Mouse (Mus musculus): ENCODE data around the gene Sh2b2. TPM values are rescaled to one million over a fixed set of nuclear protein-coding genes. Genes with fewer than 3 reads are reported as not detected.
A peak's percentile ranks its signal among the peaks of the same experiment; 100 is the strongest.

Gene Sh2b2
- polyA plus RNA-seq, 1 experiment from 2014 or later: 14.4 TPM

DNA sequence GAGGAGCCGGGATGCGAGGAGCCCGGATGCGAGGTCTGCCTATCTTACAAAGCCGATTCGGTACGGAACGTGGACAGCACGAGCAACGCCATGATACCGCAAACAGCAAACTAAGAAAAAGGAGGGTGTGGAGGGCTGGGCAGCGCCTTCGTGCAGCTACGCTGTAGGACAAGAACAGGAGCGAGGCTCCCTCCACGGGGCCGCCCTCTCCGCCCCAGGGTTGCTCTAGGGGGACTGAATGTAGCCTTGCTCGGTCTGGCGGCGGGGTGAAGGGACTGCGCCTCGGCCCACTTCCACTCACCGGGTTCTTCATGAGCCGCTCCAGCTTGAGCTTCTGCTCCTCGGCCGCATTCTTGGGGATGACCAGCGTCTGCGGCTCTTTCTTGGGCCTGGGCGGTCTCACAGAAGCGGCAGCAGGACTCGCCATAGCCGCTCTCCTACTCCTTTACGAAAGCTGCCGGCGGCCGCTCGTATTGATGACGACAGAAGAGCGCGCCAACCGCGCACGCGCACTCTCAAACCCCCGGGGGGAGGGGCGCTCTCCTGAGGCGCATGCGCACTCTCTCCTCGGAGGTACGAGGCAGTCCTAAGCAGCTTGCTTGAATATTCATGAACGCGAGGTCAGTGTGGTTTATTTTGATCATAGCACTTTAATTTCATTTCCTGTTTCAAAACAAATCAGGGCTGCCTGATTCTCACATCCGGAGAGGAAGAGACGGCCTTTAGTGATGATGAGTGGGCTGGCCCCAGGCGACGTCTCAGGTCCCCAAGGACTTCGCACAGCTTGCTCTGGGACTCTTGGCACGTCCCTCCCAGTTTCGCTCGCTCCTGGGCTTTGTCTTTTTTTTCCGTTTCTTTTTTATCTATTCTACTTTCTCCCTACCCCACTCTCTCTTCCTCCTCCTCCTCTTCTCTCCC lies 47.6 kb downstream of the Sh2b2 start, which contains the start of gene Prkrip1:
Gene Prkrip1, minus strand, starts transcription at position 490 of the 918 bp plus-strand sequence.
- H3K4me3 ChIP-seq: peak within 1 kb of the TSS; percentile 94
- peak within 1 kb of the TSS; percentile 91 for H3K27ac ChIP-seq
- peak; percentile 99 for DNase-seq (ENCODE audit: low spot score)
- H3K36me3 ChIP-seq: peaks cover 42% of the 10 kb centered on the region
- H3K27me3 ChIP-seq (ENCODE audit: low read depth, poor library complexity, severe bottlenecking): no peaks in the 10 kb centered on the region
- WGBS: under 1% methylated on average over 62 of the region's 62 CpGs
- peaks cover 20% of the 10 kb centered on the region for H3K4me1 ChIP-seq
- H3K9me3 ChIP-seq (replicated peaks): no peaks in the 10 kb centered on the region

- no peak overlapping the region for H3K4me3 ChIP-seq
- H3K27me3 ChIP-seq (ENCODE audit: low read depth, poor library complexity, severe bottlenecking): no peaks in the 10 kb centered on the region
- DNase-seq (ENCODE audit: low spot score): no peak
- H3K9me3 ChIP-seq (replicated peaks): no peaks in the 10 kb centered on the region
- no peaks in the 10 kb centered on the region for H3K4me1 ChIP-seq
- H3K27ac ChIP-seq: no peak overlapping the region
- 89% methylated on average over 7 of the region's 7 CpGs for WGBS
- peaks cover 97% of the 10 kb centered on the region for H3K36me3 ChIP-seq
Measured at GRCm38 (mm10) chr5:136191870-136192269, 54.5 kb downstream of the Sh2b2 start.

DNA sequence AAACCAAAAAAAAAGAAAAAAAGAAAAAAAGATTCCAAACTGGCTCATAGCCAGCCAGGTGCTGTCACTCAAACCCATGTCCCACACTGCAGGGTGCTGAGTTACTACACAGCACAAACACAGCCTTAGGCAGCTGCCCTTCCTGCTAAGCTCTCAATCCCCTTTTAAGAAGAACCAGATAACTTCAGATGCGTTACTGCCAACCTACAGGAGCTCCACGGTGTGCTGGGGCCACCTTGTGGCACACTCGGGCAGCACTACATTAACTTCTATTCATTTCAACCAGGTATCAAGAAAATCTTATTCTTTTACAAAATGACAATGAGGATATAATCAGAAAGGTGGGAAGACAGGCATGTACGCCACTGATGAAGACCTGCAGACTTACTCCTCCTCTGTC lies 59.6 kb downstream of the Sh2b2 start:
- no peaks in the 10 kb centered on the region for H3K4me1 ChIP-seq
- DNase-seq (ENCODE audit: low spot score): peak; percentile 46
- H3K27me3 ChIP-seq (ENCODE audit: low read depth, poor library complexity, severe bottlenecking): no peaks in the 10 kb centered on the region
- no peaks in the 10 kb centered on the region for H3K9me3 ChIP-seq (replicated peaks)
- no peak overlapping the region for H3K27ac ChIP-seq
- no peak overlapping the region for H3K4me3 ChIP-seq
- WGBS: 57% methylated on average over 4 of the region's 4 CpGs
- H3K36me3 ChIP-seq: peaks cover 97% of the 10 kb centered on the region

DNA sequence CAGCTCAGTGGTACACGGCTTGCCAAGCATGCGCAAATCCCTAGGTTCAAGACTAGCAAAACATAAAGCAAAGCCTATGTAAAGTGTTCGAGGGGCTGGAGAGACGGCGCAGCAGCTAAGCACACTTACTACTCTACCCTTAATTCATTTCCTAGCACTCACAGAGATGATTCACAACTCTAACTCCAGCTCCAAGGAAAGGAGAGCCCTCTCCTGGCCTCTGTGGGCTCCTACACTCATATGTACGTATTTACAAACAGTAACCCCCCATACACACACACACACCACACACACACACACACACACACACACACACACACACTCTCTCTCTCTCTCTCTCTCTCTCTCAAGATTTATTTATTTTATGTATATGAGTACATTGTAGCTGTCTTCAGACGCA lies 62.6 kb downstream of the Sh2b2 start:
- 94% methylated on average over 7 of the region's 7 CpGs for WGBS
- H3K9me3 ChIP-seq (replicated peaks): no peaks in the 10 kb centered on the region
- H3K4me3 ChIP-seq: no peak overlapping the region
- H3K36me3 ChIP-seq: peaks cover 97% of the 10 kb centered on the region
- no peak for DNase-seq (ENCODE audit: low spot score)
- H3K27ac ChIP-seq: no peak overlapping the region
- no peaks in the 10 kb centered on the region for H3K27me3 ChIP-seq (ENCODE audit: low read depth, poor library complexity, severe bottlenecking)
- no peaks in the 10 kb centered on the region for H3K4me1 ChIP-seq

- no peaks in the 10 kb centered on the region for H3K4me1 ChIP-seq
- H3K36me3 ChIP-seq: peaks cover 97% of the 10 kb centered on the region
- H3K4me3 ChIP-seq: no peak overlapping the region
- DNase-seq (ENCODE audit: low spot score): no peak
- H3K9me3 ChIP-seq (replicated peaks): no peaks in the 10 kb centered on the region
- no peak overlapping the region for H3K27ac ChIP-seq
- no peaks in the 10 kb centered on the region for H3K27me3 ChIP-seq (ENCODE audit: low read depth, poor library complexity, severe bottlenecking)
- 94% methylated on average over 4 of the region's 4 CpGs for WGBS
Measured at GRCm38 (mm10) chr5:136182830-136183229, 63.5 kb downstream of the Sh2b2 start.

- Histone ChIP-seq H3K4me3 (no peak overlapping the region), H3K27me3 (ENCODE audit: low read depth, poor library complexity, severe bottlenecking) (no peaks in the 10 kb centered on the region), H3K9me3 (replicated peaks) (no peaks in the 10 kb centered on the region), H3K36me3 (peaks cover 99% of the 10 kb centered on the region), H3K27ac (no peak overlapping the region), H3K4me1 (no peaks in the 10 kb centered on the region)
- WGBS: 93% methylated on average over 6 of the region's 6 CpGs
- no peak for DNase-seq (ENCODE audit: low spot score)
Measured at GRCm38 (mm10) chr5:136182049-136182448, 64.3 kb downstream of the Sh2b2 start.

DNA sequence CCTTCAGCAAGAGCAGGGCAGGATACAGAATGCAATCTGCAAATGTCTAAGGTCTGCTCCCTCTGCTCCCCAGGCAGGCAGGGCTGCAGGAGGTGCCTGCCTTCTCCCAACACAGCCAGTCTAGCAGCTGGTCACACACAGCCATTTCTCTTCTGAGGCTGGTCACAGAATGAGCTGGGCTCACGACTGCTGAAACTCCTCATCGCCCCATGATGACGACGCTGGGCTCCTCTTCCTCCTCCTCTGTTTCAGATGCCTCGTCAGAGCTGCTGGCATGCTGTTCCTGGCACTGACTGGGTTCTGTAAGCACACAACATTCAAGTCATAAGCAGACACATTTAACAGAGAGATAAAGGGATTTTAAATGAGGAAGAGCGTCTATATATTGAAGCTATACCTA lies 65.2 kb downstream of the Sh2b2 start:
- WGBS: 92% methylated on average over 6 of the region's 6 CpGs
- Histone ChIP-seq H3K36me3 (peaks cover 93% of the 10 kb centered on the region), H3K27ac (no peak overlapping the region), H3K27me3 (ENCODE audit: low read depth, poor library complexity, severe bottlenecking) (no peaks in the 10 kb centered on the region), H3K4me1 (no peaks in the 10 kb centered on the region), H3K4me3 (no peak overlapping the region), H3K9me3 (replicated peaks) (no peaks in the 10 kb centered on the region)
- DNase-seq (ENCODE audit: low spot score): no peak

- Histone ChIP-seq H3K36me3 (peaks cover 77% of the 10 kb centered on the region), H3K9me3 (replicated peaks) (no peaks in the 10 kb centered on the region), H3K27ac (no peak overlapping the region), H3K27me3 (ENCODE audit: low read depth, poor library complexity, severe bottlenecking) (no peaks in the 10 kb centered on the region), H3K4me1 (no peaks in the 10 kb centered on the region), H3K4me3 (no peak overlapping the region)
- 82% methylated on average over 5 of the region's 5 CpGs for WGBS
- DNase-seq (ENCODE audit: low spot score): no peak
Measured at GRCm38 (mm10) chr5:136179594-136179993, 66.8 kb downstream of the Sh2b2 start.

DNA sequence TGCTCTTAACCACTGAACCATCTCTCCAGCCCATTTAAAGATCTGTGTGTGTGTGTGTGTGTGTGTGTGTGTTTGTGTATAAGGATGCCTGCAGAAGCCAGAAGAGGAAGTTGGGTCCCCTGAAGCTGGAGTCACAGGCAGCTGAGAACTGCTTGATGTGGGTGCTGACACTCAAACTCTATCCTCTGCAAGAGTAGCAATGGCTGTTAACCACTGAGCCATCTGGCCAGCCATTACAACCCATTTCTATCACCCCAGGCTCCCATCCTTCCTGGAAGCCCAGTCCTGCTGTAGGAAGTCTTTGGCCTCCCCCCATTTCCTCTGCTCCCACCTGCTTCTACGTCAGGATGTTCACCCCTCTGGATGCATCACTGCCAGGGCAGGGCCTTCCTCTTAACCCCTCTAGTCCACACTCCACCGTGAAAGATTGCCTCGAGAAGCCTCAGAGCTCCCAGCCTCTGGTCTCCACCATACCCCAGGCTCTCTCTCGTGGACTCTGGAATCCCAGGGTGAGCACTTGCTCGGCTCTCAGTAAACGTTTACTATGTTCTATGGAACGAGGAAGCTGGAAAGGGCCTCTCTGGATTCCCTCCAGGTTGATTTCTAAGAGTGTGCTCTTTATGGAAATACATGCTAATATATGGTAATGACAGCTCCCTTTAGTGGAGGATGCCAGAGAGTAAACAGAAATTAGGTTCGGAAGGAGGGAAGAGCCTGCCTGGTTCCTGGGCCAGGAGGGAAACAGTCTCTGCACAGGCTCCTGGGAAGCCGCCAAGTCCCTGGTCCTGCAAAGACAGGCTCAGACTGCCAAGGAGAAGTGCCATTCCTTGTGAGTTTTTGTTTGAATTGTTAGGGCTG lies 72.5 kb downstream of the Sh2b2 start:
- Histone ChIP-seq H3K36me3 (peaks cover 20% of the 10 kb centered on the region), H3K27me3 (ENCODE audit: low read depth, poor library complexity, severe bottlenecking) (peaks cover 8% of the 10 kb centered on the region; the same call in 1 of the 2 replicates), H3K9me3 (replicated peaks) (no peaks in the 10 kb centered on the region), H3K4me3 (no peak overlapping the region), H3K4me1 (peaks cover 18% of the 10 kb centered on the region), H3K27ac (no peak overlapping the region)
- WGBS: 63% methylated on average over 9 of the region's 9 CpGs
- DNase-seq (ENCODE audit: low spot score): no peak

DNA sequence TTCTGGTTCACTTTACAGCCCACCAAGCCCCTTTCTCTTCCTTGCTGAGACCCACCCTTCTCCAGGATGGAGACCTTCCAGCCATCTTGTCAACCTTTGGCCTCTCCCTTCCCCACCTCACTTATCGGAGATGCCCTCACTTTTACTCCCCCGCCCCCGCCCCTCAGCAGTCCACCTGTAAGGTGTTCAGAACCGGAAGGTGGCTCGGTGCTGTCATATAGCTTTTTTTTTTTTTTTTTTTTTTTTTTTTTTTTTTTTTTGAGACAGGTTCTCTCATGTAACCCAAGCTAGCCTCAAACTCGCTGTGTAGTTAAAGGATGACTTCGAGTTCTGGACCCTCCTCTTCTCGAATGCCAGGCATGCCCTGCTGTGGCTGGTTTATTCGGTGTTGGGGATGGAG lies 73.4 kb downstream of the Sh2b2 start:
- Histone ChIP-seq H3K4me1 (peaks cover 18% of the 10 kb centered on the region), H3K36me3 (peaks cover 14% of the 10 kb centered on the region), H3K4me3 (no peak overlapping the region), H3K9me3 (replicated peaks) (no peaks in the 10 kb centered on the region), H3K27me3 (ENCODE audit: low read depth, poor library complexity, severe bottlenecking) (peaks cover 8% of the 10 kb centered on the region; the same call in 1 of the 2 replicates), H3K27ac (no peak overlapping the region)
- DNase-seq (ENCODE audit: low spot score): no peak
- 82% methylated on average over 9 of the region's 9 CpGs for WGBS

- peak overlapping the region; percentile 85 for H3K27ac ChIP-seq
- H3K4me1 ChIP-seq: peaks cover 18% of the 10 kb centered on the region
- DNase-seq (ENCODE audit: low spot score): no peak
- H3K36me3 ChIP-seq: peaks cover 6% of the 10 kb centered on the region; the same call in 1 of the 2 replicates
- peaks cover 8% of the 10 kb centered on the region; the same call in 1 of the 2 replicates for H3K27me3 ChIP-seq (ENCODE audit: low read depth, poor library complexity, severe bottlenecking)
- WGBS: 41% methylated on average over 17 of the region's 17 CpGs
- no peaks in the 10 kb centered on the region for H3K9me3 ChIP-seq (replicated peaks)
- H3K4me3 ChIP-seq: peak overlapping the region; percentile 71
Measured at GRCm38 (mm10) chr5:136171363-136172341, 74.7 kb downstream of the Sh2b2 start.
